Mouse (Mus musculus) gastrocnemius, postnatal 14 days (tissue): ENCODE results near the gene Ncf2. TPM values are rescaled to one million over a fixed set of nuclear protein-coding genes. Genes with fewer than 3 reads are reported as not detected.
A peak's percentile ranks its signal among the peaks of the same experiment; 100 is the strongest.

ENCODE experiments used
- DNase-seq: peaks from one replicate; pipeline ENCODE4 v3.0.0; 2021; ENCODE audit warnings: mixed read lengths
- intact Hi-C: fragments of 180-260 bp; cut with DNase I; formaldehyde crosslinking; loops from one replicate; pipeline ENCODE4 v1.15.1; 2025; ENCODE audit warnings: low total_unique reads
- total RNA-seq, 2 experiments: library from RNA; stranded (reverse); gene quantifications; 2 replicates each; pipeline ENCODE4 v1.2.3; 2021

Ncf2 gene
- total RNA-seq, 2 experiments from 2014 or later = 1.4 to 1.6 TPM

GRCm38 (mm10) chr1:152793495-152794130, 6.4 kb upstream of the Ncf2 start:
- DNase-seq = no peak
- intact Hi-C loops = loop anchor here (10.0 kb wide), 1 partner anchor 111 kb away; the partner anchor contains the start of gene Smg7

DNA sequence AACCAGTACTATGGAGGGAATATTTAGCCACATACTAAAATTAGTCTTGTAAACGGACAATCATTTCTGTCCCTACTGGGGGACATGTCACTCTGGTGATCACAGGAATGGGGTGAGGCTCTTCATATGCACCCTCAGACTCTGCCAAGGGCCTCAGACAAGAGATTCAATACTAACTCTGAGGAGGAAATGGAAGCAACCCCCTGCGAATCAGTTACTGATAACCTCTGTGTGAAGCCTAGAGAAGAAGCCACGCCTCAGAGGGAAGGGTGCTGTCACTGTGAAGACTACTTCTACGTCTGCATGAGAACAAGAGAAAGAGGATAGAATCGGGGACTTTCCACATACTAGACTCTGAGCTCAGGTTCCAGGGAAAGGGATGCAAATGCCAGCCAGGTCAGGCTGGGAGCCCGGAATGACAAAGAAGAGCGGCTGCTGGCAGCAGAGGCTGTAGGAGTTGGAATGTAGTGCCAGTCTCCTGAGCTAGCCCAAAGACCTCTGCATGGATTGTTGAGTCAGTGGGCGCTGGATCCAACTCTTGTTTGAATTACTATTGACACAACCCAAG, 4.2 kb upstream of the Ncf2 start:
- no peak for DNase-seq
- intact Hi-C loops = loop anchor here (10.0 kb wide), 1 partner anchor 109 kb away; the partner anchor contains the start of gene Smg7

DNA sequence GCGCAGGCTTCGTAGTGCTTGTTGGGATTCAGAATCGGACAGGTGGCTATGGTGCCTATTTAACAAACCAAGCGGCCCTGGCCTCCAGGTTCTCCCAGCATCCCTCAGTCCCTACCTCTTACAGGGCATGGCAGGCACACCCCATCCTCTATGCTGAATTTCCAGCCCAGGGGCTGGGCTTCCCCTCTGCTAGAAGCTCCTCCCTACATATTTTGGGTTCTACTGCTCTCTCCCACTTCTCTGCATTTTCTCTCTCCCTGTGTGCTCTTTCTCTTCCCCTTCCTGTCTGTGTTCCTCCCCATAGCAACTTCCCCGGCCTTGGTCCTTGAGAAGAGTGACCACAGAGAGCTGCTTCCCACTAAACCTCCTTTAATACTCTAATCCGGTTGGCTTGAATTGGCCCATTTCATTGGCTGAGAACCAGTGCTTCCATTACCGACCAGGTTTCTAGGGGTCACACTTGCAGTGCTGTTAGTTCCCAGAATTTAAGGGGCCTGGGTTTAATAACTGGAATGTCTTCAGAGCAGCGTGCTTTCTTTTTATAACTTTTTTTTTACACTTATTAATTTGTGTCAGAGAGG, 3.2 kb upstream of the Ncf2 start:
- intact Hi-C loops = loop anchor here (10.0 kb wide), 1 partner anchor 108 kb away; the partner anchor contains the start of gene Smg7

DNA sequence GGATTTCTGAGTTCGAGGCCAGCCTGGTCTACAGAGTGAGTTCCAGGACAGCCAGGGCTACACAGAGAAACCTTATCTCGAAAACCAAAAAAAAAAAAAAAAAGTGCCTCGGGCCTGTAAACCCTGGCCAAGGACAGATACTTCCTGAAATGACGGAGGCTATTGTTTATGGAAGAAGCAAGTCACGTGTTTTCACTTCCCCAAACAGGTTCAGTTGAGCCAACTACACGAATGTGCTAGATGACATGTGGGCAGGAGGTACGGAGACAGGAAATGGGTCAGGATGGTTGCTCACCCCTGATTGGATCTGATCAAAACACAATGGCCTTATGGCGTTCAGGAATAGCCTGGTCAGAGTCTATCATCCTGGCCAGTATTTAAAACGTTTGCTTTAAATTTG, 1.9 kb upstream of the Ncf2 start:
- DNase-seq = no peak
- intact Hi-C loops = loop anchor here (10.0 kb wide), 1 partner anchor 107 kb away; the partner anchor contains the start of gene Smg7

More for the DNA sequence above, 3.2 kb upstream of the Ncf2 start:
- no peak for DNase-seq

- DNase-seq = no peak
- intact Hi-C loops = no loop called here
Observed at GRCm38 (mm10) chr1:152800633-152801176, 711 bp downstream of the Ncf2 start.

DNA sequence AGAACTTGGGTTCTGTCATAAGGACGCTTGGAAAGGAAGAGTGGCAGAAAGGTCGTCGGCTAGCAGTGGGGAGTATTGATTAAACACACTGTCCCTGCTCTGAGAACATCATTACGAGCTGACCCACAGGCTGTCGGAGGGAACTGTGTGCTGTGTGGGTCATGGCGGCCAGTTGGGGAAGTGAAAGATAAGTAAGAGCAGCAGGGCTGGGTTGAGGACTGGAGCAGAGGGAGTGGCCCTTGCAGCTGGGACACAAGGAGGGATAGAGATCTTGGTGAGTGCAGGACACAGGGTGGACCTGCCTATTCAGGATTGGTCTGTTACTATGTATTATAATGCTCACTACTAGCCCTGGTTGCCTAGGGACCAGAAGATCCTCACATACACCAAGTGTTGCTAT, 4.9 kb downstream of the Ncf2 start:
- DNase-seq = no peak
- intact Hi-C loops = no loop called here

- DNase-seq = no peak
- intact Hi-C loops = no loop called here
Observed at GRCm38 (mm10) chr1:152807619-152808391, 7.8 kb downstream of the Ncf2 start.

- no peak for DNase-seq
- intact Hi-C loops = no loop called here
Observed at GRCm38 (mm10) chr1:152808392-152808680, 8.3 kb downstream of the Ncf2 start.

GRCm38 (mm10) chr1:152809541-152810252, 9.7 kb downstream of the Ncf2 start:
- intact Hi-C loops = no loop called here

DNA sequence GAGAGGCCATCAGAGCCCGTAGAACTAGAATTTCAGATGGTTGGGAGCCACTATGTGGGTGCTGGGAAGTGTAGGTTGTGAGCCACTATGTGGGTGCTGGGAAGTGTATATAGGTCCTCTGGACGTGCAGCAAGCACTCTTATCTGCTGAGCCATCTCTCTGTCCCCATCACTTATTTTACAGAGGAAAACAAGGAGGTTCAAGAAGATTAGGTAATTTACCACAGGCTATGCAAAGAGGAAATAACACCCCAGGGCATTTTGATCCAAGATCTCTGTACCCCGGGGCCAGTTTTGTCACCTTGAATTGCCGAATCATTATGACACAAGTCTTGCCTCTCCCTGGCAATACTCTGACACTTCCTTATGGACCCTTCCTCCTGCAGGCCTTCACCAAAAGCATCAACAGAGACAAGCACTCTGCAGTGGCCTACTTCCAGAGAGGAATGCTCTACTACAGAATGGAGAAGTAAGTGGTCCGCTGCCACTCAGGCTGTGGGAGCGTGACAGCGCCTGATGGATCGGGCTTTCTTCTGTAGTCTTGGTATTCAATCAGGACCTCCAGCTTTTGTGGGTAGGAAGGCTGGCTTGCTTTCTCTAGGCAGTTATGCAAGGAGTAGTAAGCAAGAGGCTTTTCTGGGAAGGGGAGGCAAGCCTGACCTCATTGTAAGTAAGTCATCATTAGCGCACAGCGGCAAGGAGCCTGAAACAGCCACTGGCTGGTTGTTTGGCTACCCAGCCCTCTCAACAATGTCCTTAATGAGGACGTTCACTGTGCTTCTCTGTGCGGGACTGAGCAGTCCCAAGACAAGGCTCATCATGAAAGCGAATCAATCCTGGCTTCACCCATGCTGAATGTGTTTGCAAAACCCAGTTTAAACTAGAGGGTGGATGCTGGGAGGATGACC, 10.8 kb downstream of the Ncf2 start:
- intact Hi-C loops = no loop called here
- no peak for DNase-seq

More at GRCm38 (mm10) chr1:152809541-152810252, 9.7 kb downstream of the Ncf2 start:
- DNase-seq = peak; percentile 26

DNA sequence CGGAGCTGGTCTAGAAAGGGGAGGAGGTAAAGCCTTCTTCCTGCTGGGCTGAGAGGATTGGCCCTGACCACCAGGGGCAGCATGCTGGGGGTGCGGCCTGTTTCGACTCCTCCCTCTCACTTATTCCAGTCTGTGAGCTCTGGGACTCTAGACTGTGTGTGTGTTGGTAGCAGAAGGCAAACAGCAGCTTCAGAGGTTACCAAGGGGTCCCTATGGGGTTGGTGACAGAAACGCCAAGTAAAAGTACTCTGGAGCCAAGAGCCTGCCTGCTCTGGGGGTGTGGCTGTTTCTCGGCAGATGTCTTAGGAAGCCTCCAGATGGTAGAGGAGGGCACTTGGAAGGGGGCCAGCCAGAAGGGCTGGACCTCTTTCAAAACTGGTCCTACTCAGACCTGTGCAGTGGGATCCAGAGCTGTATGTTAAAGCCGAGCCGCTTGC, 15.3 kb downstream of the Ncf2 start:
- peak; percentile 42 for DNase-seq

DNA sequence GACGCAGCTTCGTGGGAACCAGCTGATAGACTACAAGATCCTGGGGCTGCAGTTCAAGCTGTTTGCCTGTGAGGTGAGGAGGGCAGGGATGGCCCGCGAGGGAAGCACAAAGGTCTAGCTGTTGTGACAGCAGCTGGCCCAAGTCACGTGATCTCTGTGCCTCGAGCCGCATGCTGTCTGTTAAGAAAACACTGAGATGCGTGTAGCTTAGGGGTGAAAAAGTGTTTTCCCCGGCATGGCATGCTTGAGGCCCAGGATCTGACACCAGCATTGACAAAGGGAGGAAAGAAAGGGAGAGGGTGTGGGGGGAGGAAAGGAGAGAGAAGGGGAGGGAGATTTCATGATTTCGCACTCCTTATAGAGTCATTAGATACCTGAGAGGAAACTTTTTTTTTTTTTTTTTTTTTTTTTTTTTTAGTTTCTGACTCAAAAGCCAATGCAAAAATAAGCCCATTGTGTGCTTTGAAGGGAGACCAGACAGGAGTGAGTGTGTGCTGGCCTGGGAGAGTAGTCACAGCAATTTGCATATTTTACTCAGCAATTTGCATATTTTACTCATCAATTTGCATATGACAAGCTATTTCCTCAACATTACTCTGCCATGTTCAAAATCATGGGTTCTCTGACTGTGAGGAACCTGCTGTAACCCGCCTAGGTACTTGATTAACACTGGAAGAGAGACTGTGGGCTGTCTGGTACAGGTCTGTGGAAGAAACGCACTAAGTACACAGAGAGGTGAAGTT, 17.2 kb downstream of the Ncf2 start:
- no peak for DNase-seq
- intact Hi-C loops = no loop called here

More for the DNA sequence above, 15.3 kb downstream of the Ncf2 start:
- intact Hi-C loops = no loop called here

DNA sequence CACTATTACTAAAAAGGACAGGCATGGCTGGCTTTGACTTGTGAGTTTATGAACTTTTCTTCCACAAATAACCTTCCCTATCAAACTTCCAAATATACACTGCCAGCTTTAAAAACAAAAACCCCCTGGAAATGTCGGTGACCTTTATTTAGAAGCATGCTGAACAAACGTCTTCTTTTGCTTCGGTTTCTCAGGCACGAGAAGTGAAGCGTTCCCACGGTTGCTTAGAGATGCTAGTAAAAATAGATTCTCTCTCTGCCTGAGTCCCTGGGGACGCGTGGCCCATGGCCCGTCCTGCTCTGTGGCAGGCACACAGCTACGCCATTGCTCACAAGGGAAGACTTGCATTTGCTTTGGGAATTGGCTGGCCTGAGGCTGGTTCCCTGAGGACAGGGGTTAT, 17.8 kb downstream of the Ncf2 start:
- DNase-seq = peak; percentile 62
- intact Hi-C loops = no loop called here

DNA sequence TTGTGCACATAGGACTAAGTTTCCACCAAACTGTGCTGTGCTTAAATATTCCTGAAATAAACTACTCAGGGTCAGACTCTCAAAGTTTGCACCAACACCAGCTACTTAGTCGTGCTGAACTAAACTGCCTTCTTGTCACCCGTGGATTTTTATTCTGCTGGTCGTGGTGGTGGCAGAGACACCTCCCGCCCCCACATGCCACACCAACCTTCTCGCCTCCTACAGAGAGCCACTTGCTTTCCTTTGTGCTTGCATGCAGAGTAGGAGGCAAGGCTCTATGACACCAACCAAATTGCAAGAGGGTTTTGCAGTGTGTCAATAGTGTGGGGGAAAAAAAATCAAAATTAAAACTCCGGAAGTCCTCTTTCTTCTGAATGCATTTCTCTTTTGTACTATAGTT, 19.6 kb downstream of the Ncf2 start:
- DNase-seq = no peak
- intact Hi-C loops = no loop called here

DNA sequence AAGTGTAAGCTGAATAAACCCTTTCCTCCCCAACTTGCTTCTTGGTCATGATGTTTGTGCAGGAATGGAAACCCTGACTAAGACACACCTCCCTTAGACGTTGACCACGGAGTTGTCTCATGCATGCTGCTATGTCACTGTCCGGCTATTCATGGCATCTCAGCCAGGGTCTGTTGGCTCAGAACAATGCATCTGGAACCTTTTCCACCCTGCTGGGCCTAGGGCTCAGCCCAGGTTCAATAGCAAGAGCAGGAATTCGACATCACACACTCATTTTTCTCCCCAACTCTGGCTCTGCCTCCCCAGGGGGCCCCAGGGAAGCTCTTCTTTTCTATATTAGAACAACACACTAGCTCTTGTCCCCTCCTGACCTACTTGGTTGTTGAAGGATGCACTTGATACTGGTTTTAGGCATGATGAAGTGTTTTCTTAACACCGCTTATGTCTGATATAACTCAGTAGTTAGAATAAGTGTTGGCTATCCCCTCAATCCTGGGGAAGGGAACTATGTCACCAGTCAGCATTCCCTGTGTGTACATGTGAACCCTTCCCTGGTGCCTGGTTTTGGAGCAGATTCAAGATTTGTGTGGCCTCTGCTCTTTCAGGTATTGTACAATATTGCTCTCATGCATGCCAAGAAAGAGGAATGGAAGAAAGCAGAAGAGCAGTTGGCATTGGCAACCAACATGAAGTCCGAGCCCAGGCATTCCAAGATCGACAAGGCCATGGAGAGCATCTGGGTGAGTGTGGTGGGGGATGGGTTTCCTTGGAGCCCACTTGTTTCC, 21.1 kb downstream of the Ncf2 start:
- intact Hi-C loops = no loop called here

GRCm38 (mm10) chr1:152821746-152822145, 21.8 kb downstream of the Ncf2 start:
- DNase-seq = no peak
- intact Hi-C loops = no loop called here

More for the DNA sequence above, 21.1 kb downstream of the Ncf2 start:
- no peak for DNase-seq

- intact Hi-C loops = no loop called here
- DNase-seq = no peak
Observed at GRCm38 (mm10) chr1:152824206-152824605, 24.2 kb downstream of the Ncf2 start.
